Mouse (Mus musculus): ENCODE measurements around the gene Mto1.
"Not testable (repeated sequence)": the region's sequence is repeated elsewhere in the genome, so short reads cannot be mapped to it uniquely, and the experiment has no call there.

The Mto1 gene

GRCm38 (mm10) chr9:78506722-78507077 lies 58.7 kb downstream of the Mto1 start:
- DNase-seq: no peak

- no peak for DNase-seq
Observed at GRCm38 (mm10) chr9:78508106-78508786, 60.2 kb downstream of the Mto1 start.

GRCm38 (mm10) chr9:78511705-78512104 lies 63.7 kb downstream of the Mto1 start:
- no peak for DNase-seq

DNA sequence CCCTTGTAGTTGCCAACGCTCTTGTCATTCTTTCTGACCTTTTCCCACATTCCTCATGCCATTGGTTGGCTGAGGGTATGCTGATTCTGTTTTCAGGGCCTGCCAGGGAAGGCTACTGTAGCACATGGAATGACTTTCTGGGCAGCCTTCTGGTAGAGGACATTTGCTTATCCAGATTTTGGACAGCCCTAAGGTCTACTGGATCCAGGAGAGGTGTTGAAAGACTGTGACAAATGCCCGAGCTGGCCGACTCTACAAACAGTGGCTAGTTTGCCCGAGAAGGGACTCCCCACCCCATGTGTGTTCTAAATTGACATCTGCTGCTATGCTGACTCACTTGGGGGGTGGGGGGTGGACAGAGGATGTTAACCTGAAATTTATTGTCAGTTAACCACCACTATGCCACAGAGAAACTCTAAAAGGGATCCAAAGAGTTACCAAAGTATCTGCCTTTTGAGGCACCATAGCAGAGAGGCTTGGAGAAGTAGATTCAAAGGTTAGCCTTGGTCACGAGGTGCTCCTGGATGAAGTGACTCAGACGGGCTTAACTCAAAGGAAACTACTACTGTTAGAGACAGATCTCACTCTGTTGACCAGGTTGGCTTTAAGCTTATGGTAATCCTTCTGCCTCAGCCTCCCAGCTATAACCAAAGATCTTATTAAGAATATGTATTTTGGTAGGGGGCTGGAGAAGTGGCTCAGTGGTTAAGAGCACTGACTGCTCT lies 65.9 kb downstream of the Mto1 start:
- no peak for DNase-seq

DNA sequence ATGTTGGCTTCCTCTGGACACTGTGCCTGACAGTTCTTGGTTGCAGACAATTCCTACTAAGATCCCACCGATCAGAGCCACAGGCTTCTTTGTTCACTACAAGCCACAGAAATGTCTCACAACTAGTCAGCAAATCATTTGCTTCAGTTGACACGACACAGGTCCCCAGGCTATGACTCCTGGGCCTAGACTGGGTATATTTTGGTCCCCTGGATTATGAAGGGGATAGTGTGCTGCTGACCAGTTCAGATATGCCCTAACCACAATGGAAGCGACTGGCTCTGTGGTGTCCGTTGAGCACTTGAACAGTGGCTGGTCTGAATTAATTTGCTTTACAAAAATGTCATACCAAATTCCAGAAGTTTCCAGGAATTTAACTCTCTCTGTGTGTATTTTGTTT lies 66.7 kb downstream of the Mto1 start:
- no peak for DNase-seq

GRCm38 (mm10) chr9:78516125-78516524 lies 68.1 kb downstream of the Mto1 start:
- DNase-seq: no peak

- DNase-seq: not testable (repeated sequence)
Observed at GRCm38 (mm10) chr9:78517237-78517636, 69.2 kb downstream of the Mto1 start.

DNA sequence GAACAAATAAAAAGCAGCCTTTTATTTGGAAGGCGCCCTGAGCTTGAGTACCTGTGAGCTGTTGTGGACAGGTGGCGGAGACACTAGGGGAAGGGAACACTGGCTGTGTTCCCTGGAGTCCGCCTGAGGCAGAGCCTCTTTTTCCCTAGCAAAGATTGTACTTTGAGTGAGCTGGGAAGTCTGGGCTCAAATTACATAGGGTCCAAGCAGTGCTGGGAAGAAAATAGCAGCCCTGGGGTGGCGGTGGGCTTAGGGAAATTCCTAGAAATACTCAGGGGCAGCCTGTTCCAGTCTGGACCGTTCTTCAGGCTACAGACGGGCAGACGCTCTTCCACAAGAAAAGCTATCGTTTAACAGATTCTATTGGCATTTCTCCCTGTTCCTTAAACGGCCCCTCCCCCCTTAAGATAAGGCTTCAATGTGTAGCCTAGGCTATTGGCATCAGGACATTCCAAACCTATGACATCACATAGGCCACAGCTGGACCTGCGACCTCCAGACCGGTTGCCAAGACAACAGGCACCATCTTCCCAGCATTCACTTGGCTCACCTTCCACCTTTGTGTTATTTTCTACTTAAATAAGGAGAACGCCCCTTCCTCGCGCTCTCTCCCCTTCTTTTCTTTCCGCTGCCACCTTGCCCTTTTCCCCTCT lies 72.2 kb downstream of the Mto1 start:
- peak; percentile 54 to 74 for DNase-seq

DNA sequence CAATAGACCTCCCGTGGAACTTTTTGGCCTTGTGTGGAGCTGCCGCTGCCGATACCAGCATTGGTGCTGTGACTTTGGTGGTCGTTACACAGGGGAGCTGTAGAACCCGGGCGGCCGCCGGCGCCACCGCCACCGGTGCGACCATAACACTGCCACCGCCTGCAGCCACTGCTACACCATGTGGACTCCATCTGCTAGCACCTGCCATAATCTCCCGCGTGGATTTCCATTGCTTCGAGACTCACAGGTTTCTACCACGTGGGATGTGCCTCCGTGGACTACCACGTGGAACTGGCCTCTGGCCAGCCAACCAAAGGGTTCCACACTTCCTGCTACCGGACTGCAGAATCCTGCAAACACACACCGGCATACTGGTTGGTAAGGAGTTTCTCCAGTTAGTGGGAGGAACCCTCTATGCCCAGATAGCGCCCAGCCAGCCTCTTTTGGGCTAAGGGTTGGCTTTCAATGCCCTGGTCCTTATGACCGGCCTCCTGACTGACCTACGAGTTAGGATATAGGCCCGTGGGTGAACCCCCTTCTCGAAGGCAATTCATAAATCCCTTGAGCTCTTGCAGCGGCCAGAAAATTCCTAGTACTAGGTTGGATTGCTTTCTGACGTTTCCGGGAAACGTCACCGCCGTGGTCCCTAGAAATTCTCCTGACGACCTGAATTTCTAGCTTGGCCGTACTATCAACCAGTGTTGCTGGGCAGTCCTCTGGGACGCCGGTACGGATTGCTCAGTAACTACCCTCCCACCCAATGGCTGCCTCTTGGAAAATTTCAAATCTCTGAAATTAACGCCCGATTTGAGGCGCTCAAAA lies 73.0 kb downstream of the Mto1 start:
- DNase-seq: peak; percentile 74 to 92

DNA sequence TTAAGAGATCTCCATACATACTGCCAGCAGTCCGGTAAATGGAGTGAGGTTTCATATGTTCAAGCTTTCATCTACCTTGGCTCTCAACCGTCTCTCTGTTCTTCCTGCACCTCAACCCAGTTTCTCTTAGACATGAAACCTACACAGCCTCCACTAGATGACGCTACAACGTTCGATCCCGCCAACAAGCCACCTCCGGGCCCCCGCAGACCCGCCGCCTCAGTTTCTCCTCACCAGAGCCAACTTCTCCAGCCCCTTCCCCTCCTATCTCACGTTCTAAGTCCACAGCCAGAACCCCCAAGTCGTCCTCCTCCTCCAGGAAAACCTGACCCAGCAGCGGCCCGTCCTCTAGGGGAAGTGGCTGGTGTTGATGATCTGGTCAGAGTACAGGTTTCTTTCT lies 73.7 kb downstream of the Mto1 start:
- peak; percentile 27 to 45 for DNase-seq
